Mouse (Mus musculus) MEL (cell line): Measurements from ENCODE around the gene Abhd15.

ENCODE experiments used
- CTCF ChIP-seq, 3 experiments: IDR thresholded peaks in 2 of 3; conservative IDR thresholded peaks in 1 of 3; 2 replicates each; pipeline ENCODE4 v1.5.1; 2011 to 2012; ENCODE audit warnings: low read length in 3 of 3, low read depth in 2 of 3, mild to moderate bottlenecking in 2 of 3, improper control_type of control experiment in 1 of 3, inconsistent platforms in 1 of 3, mixed read lengths in 1 of 3, moderate library complexity in 1 of 3; ENCODE audit not compliant: control insufficient read depth in 1 of 3, insufficient read depth in 1 of 3, poor library complexity in 1 of 3, severe bottlenecking in 1 of 3
- EP300 ChIP-seq, 2 experiments: IDR thresholded peaks; 2 replicates each; pipeline ENCODE4 v1.6.1; 2011; ENCODE audit warnings: improper control_type of control experiment in 2 of 2, low read length in 2 of 2, low read depth in 1 of 2, mild to moderate bottlenecking in 1 of 2
- HCFC1 ChIP-seq: IDR thresholded peaks from 2 replicates; pipeline ENCODE4 v1.6.1; 2012; ENCODE audit warnings: low read depth, mild to moderate bottlenecking, inconsistent platforms, low read length, improper control_type of control experiment, moderate library complexity
- JUND ChIP-seq: IDR thresholded peaks from 2 replicates; pipeline ENCODE4 v1.6.1; 2011; ENCODE audit warnings: low read depth, mild to moderate bottlenecking, improper control_type of control experiment, low read length
- MAFK ChIP-seq: IDR thresholded peaks from 2 replicates; pipeline ENCODE4 v1.6.1; 2011; ENCODE audit warnings: low read depth, mild to moderate bottlenecking, low read length, improper control_type of control experiment, borderline replicate concordance
- MAX ChIP-seq: IDR thresholded peaks from 2 replicates; pipeline ENCODE4 v1.6.1; 2011; ENCODE audit warnings: low read length, improper control_type of control experiment
- MAZ ChIP-seq: IDR thresholded peaks from 2 replicates; pipeline ENCODE4 v1.6.1; 2012; ENCODE audit warnings: low read depth, mild to moderate bottlenecking, inconsistent platforms, low read length, improper control_type of control experiment
- MXI1 ChIP-seq: IDR thresholded peaks from 2 replicates; pipeline ENCODE4 v1.6.1; 2011; ENCODE audit warnings: mild to moderate bottlenecking, low read depth, low read length, improper control_type of control experiment
- POLR2A ChIP-seq, 2 experiments: IDR thresholded peaks; 2 replicates each; pipeline ENCODE4 v1.6.1; 2011 to 2012; ENCODE audit warnings: low read length in 2 of 2, mild to moderate bottlenecking in 2 of 2, control low read depth in 1 of 2, improper control_type of control experiment in 1 of 2, low read depth in 1 of 2, moderate library complexity in 1 of 2; ENCODE audit not compliant: control insufficient read depth in 1 of 2, insufficient read depth in 1 of 2, poor library complexity in 1 of 2
- RCOR1 ChIP-seq: IDR thresholded peaks from 2 replicates; pipeline ENCODE4 v1.6.1; 2012; ENCODE audit warnings: low read depth, mild to moderate bottlenecking, inconsistent platforms, low read length, improper control_type of control experiment
- SIN3A ChIP-seq: IDR thresholded peaks from 2 replicates; pipeline ENCODE4 v1.6.1; 2012; ENCODE audit warnings: low read length, improper control_type of control experiment, inconsistent platforms
- TCF12 ChIP-seq: IDR thresholded peaks from 2 replicates; pipeline ENCODE4 v1.6.1; 2014; ENCODE audit warnings: low read depth, mild to moderate bottlenecking, inconsistent platforms, low read length, improper control_type of control experiment, moderate library complexity

DNA sequence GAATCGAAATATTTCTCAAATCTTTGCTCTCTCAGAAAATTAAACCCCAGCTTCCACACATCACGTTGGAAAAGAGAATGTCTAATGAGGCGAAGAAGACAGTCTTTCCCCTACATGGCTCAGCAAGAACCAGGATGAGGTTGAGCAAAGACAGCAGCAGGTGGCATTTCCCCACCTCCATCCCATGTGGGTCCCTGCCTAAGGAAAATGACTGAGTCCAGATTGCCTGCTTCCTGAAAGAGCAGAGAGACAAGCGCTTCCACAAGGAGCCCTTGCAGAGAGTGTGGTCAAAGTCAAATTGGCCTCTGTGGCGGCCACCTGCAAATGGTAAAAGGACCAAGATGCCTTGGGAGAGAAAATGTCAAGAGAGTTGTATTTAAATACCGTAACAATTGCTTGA is 24.5 kb upstream of the Abhd15 start:
- TF ChIP-seq CTCF (IDR thresholded peaks at IDR 0.05 in 2 of 3, conservative IDR thresholded peaks at IDR 0.05 in 1 of 3; ENCODE audit: control insufficient read depth in 1 of 3, insufficient read depth in 1 of 3, low read depth in 2 of 3, low read length in 3 of 3, poor library complexity in 1 of 3, severe bottlenecking in 1 of 3) (no peak), MAX (no peak), TCF12 (no peak), RCOR1 (no peak), MAFK (no peak), POLR2A (IDR thresholded peaks at IDR 0.05; ENCODE audit: control insufficient read depth in 1 of 2, insufficient read depth in 1 of 2, low read depth in 1 of 2, low read length in 2 of 2, poor library complexity in 1 of 2) (no peak), SIN3A (no peak), MAZ (no peak), HCFC1 (no peak), MXI1 (no peak), EP300 (IDR thresholded peaks at IDR 0.05; ENCODE audit: low read depth in 1 of 2, low read length in 2 of 2) (no peak), JUND (no peak)
